Mouse (Mus musculus): Measurements from ENCODE around the gene Il16.

DNA sequence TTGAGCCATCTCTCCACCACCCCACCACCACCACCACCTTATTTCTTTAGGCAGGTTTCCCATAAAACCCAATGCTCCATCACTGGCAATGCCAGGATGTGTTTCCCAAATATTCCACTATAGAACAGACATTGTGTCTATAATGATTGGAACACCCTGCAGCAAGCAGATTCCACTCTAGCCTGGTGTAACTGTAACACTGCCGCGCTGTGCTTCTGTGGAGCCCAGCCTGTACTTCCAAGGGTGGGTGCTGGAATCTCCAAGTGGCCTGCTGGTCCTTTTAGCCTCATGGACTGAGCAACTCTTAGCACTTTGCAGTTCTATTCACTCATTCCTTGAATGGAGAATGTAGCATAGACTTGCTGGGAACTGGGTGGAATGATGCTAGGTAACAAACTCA is 138.7 kb downstream of the Il16 start:
- no peak for TF ChIP-seq POLR2A (IDR thresholded peaks at IDR 0.05; ENCODE audit: extremely low read depth, insufficient read depth, low read length)
- TF ChIP-seq CTCF (IDR thresholded peaks at IDR 0.05; ENCODE audit: extremely low read depth, insufficient read depth, low read length): no peak

Measured in cortical plate, adult 2 months (tissue).